Mouse (Mus musculus): Measurements from ENCODE around the gene Csrp1.

The Csrp1 gene

DNA sequence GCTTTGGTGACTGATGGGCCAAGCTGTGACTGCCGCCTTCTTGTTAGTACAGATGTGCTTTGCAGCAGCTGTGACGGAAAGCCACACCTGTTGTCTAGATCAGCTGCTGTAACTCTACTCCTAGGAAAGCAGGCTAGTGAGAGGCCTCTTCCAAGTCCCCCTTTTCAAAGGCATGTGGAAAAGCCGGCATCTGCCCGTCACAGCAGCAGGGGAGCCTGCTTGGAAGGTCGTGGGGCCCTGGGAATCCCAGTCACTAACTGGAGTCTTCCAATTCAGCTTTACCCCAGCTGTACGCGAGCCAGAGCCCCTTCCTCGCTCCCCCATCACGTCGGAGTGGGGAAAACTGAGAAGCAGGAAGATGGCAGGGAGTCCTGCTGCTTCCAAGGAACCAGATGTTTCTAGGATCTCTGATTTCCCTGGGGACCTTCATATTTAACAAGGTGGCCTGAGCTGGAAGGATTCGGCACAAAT is 21.4 kb upstream of the Csrp1 start:
- DNase-seq, result no peak

DNA sequence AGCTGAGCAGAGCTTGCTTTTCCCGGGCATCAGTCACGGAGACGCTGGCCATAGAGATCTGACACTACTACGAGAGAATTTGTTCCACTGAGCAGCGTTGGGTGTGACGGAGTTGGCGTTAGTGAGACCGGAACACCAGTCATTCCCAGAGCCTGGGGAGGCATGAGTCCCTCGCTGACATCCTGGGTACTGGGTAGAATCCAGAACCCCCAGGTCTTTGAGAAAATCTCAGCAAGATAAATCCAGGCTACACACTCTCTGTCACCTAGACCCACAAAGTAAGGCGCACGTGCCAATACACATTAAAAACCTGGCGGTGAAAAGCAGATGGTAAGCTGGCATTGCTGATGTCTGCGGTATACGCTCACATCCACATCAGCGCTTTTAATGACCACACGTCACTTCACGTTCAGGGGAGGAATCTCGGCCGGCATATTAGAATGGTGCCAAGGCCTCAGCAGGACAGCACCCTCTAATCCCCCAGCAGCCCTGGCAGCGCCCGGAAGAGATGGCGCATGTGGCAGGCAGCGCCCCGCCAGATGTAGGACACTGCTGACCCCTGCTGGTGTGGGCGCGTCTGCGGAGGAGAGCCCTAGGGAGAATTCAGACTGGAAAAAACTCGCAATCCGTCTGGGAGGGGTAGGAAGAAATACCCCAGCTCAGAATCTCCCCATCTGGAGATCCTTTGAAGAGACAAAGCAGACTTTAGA is 20.7 kb upstream of the Csrp1 start:
- DNase-seq, result peak; percentile 16 to 42

DNA sequence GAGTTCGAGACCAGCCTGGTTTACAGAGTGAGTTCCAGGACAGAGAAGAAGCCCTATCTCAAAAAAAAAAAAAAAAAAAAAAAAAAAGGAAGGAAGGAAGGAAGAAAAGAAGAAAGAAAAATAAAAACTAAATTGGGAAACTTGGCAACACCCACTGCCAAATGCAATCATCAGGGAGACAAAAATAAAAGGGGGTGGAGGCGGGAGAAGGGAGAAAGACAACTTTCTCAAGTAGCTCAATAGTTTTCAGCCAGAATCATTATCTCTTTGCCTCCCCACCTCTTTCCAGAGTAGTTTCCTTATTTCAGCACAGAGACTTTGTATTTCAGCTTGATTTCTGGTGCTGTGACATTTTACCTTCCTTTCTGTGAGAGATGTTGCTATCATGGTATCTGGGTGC is 20.0 kb upstream of the Csrp1 start:
- no peak for DNase-seq

DNA sequence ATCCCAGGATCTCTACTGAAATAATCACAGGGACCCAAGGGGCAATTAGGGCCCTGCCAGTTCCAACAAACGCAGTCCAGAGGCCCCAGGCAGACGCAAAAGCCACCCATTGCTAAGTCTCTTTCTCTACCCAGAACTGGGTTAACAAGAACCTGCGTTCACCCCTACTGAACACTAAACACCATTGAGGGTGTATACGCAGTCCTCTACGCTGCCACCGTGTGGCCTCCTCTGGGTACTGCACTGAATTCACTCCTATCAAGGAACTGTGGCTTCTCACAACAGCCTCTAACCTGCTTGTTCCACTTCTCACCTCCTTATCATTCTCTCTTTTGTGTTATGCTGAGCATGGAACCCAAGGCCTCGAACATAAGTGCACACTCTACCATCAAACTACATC is 19.3 kb upstream of the Csrp1 start:
- DNase-seq, result peak; percentile 43 to 76

DNA sequence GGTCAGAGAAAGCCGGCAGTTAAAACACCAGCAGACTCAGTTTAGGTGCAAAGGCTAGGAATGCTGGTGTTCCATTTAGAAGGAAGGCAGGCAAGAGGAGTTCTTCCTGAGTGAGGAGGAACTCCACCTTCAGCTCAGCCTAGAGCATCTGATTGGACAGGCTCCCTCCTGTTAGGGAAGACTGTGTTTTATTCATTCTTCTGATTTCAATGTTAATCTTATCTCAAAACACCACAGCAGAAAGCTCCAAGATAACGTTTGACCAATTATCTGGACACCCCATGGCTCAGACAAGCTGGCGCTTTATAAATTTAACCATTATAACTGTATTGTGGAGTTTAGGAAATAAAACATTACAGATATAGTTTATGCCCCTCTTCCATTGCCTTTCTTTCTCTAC is 18.5 kb upstream of the Csrp1 start:
- DNase-seq, result no peak

DNA sequence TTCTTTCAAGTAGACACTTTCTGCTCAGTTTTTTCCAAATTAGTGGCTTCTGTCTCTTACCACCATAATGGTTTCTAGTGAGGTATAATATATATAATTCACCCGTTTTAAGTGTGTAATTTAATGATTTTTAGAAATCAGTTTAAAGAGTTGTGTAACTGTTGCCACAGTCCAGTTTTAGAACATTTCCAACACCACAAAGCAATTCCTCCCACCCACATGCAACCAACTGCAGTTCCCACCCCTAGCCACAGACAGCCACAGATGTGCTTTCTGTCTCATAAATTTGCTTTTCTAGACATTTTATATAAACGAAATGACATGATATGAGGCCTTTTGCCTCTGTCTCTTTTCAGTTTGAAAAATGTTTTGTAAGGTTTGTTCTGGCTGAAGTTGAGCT is 17.1 kb upstream of the Csrp1 start:
- DNase-seq, result no peak

DNA sequence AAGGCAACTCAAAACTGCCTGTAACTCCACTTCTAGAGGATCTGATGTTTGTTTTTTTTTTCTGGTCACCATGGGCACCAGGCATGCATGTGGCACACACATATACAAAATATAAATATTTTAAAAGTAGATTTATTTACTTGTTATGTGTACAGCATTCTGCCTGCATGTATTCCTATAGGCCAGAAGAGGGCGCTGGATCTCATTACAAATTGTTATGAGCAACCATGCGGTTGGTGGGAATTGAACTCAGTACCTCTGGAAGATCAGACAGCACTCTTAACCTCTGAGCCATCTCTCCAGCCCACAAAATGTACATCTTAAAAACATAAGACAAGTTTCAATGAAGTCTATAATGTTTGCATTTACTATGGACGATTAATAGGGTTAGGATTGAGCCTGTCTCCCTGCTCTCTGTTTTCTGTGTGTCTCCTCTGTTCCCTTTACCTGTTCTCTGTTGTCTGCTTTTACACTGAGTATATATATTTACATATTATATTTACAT is 15.5 kb upstream of the Csrp1 start:
- DNase-seq, result no peak

DNA sequence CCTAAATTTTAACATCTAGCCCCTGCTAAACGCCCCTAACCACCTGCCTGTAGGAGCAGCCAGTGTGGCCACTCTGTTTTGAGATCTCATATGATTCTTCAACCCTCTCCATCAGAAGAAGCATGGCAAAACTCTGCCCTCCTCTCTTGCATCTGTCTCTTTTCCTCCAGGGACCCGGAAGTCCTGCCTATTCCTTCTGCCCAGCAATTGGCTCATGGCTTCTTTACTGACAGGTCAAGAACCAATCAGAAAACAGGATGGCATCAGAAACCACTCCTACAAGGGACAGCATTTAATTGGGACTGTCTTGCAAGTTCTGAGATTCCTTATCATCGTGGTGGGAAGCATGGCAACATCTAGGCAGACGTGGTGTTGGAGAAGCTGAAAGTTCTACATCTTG is 11.5 kb upstream of the Csrp1 start:
- no peak for DNase-seq

DNA sequence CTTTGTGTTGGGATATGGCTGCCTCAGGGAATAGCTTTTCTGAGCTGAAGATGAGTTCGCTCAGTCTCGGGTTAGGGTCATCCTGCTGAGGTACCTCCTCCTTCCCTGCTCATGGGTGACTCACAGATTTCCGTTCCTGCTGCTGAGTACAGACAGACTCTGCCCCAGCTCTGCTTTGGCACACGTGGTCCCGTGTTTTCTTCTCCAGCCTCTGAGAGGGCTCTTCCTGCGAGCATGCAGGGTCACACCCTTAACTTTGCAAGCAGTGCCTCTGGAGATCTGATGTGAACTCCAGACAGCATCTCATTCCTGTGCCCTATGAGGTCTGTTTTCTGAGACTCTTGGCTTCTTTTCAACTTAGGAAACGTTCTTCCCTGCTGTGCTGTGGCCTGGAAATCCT is 8.7 kb upstream of the Csrp1 start:
- no peak for DNase-seq

DNA sequence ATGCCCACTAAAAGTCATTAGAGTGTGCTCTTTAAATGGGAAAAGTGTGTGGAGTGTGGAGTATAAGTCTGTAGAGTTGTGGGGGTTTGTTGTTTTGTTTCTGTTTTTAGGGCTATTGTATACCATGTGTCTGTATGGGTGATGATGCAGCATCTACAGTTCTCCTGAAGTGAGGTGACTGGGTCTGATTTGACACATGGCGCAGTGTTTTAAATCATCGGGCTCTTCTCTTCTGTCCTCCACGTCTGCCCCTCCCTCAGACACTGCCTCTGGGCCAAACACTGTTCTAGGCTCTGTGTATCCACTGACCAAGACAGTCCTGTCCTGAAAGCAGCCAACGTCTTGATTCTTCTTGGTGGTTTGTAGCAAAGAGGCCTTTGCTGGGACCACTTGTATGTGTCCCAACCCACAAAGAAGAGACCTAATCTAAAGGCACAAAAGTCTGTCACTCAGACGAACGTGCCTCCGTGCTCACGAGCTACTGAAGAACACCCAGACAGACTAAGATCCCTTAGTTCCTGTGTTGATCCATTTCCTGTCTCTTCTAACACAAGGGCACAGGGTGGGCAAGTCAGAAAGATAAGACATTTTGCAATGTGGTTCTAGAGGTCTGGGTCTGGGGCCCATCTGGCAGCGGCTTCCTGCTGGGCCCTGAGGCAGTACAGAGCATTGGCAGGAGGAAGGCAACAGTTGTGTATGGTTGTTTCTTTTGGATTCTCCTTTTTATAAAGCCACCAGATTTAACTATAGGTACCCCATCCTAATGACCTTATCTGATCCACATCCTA is 5.6 kb upstream of the Csrp1 start:
- no peak for DNase-seq

DNA sequence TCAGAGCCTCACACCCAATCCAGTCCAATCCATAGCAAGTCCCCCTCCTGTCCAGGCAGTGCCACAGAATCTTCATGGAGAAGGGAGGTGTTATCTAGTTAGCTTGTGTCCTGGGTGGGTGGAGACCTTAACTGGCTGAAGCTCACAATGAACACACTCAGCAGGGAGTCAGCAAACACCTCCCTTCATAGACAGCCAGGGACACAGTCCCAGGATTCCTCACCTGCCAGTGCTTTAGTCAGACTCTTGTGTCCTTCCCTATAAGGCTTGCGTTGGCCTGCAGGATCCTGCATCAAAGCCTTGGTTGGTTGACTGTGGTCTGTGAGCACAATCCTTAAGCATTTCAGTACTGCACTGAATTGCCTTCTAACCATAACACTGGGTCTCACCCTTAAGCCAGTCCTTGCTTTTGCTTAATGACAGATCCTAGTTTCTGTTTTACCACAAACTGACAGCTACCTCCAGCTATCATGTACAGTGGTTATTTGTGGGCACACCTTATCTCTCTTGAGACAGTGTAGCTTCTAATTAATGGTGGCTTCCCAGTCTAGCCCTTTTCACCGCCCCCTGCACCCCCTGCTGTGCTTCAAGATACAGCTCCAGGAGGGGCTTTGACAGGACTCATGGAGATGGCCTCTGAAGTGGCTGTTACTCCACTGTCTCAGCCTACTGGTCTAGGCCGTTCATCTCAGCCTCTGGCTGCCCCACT is 4.8 kb upstream of the Csrp1 start:
- no peak for DNase-seq

DNA sequence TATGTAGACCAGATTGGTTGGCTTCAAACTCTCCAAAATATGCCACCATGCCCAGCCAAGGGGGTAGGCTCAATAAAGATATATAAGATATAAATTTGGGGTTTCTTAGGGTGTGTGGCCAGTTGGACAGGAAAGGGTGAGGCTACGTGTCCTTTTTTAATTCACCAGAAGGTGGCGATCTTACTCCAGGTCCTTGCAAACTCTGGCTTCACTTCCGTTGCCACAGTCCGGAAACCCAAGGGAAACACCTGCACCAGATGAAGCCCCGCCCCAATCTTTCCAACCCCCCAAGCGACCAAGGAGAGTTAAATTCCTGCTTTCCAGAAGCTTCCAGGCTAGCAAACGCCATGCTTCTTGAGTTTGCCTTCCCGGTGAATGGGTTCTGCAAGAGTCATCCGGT is 375 bp upstream of the Csrp1 start:
- peak; percentile 49 to 65 for DNase-seq

DNA sequence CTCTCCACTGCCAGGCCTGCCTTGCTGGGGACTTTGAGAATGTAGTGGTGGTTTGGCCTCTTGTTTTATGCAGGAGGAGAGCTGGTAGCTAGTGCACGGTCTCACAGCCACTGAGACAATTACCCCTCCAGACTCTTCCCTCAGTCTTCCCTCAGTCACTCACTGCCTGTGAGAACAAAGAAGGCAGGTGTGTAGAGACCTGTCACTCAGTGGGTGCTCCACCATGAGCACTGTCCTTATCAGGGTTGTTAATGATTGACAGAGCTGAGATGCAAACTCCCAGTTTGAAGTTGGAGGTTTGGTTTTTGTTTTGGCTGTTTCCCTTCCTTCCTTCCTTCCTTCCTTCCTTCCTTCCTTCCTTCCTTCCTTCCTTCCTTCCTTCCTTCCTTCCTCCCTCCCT is 3.2 kb downstream of the Csrp1 start:
- DNase-seq, result no peak

DNA sequence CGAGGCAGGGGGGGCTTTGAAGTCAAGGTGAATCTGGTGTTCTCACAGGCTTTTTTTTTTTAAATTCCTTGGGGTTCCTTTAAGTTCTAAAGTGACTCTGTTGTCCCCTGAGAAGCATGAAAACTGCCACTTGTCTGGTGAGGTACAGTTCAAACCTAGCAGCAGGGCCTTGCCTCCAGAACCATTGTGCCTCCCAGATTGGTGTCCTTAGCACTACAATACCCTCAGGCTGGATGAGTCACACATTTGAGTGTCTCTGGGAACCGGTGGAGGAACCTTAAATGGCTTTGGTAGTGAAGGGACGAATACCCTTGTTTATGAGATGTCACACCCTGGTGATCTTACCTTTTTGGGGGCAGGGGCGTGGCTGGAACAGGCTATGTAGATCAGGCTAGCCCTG is 4.3 kb downstream of the Csrp1 start:
- no peak for DNase-seq

DNA sequence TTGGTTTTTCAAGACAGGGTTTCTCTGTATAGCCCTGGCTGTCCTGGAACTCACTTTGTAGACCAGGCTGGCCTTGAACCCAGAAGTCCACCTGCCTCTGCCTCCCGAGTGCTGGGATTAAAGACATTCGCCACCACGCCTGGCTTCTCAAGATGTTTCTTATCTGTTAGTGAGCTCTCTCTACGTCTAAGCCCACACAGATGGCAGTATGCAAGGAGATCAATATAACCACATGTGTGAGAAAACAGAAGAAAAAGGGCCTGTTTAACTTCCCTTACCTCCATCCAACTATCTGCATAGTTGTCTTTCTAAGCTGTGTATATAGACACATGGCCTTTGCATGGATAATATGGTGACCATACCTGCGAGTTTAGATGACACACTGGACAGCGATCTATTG is 5.5 kb downstream of the Csrp1 start:
- no peak for DNase-seq

DNA sequence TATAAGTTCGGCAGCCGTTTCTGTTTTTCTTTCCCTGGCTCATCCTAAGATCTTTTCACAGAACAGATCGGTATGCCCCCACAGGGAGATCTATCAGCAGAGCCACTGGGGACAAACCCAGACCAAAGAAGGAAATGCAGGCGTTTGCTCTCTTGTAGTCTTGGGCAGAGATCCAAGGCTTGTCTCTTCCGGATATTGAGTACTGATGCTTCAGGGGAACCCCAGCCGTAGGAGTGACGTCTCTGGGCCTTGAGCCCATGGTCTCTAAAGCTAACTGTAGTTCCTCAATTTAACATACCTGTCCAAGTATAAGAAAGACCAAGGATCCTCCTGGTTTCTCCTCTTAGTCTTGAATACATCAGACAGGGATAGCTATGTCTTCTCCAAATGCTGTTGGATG is 6.1 kb downstream of the Csrp1 start:
- peak; percentile 25 to 32 for DNase-seq

DNA sequence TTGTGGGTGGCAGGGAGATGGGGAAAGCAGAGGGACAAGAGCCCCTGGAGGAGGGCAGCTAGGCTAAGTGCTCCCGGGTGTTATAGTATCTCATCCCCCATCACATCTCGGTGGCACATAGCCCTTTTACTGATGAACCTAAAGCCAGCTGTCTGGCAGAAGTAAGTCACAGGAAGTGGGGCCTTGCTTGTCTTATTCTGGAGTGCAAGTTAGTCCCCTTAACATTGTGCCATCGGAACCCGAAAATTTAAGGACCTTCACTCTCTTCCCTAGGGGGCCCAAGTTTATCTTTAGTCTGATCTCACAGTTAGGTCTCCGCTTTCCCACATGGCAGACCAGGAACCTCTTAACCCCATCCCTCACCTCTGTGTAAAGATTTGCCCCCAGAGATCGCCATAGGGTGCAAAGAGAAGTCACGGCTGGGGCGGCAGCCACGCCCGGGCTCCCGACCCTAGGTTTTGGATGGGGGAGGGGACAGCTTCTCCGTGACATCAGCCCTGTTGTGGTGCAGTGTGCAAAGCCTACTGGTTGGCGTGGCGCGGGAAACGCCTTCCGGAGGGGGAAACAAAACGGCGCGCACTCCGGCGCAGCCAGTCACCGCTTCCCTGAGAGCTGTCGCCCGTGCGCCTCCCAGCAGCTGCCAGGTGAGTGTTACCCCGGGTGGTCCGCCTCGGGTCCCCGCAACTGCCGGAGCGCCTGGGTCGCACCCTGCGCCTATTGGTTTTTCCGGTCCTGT is 8.9 kb downstream of the Csrp1 start:
- peak; percentile 76 to 80 for DNase-seq

DNA sequence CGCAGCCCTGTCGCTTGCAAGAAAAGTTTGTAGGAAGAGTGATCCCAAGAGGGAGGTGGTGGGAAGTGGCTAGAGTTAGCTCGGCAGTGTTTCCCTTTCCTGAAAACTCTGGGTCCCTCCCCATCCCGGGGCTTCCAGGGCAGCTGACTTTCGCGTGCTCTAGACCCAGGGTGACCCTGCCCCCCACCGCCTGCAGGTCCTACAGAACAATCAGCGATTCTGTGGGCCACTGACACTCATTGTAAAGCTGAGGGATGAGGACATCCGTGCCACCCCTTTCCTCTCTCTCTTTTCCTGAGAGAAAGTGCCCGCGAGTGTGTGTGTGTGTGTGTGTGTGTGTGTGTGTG is 9.5 kb downstream of the Csrp1 start:
- no peak for DNase-seq

DNA sequence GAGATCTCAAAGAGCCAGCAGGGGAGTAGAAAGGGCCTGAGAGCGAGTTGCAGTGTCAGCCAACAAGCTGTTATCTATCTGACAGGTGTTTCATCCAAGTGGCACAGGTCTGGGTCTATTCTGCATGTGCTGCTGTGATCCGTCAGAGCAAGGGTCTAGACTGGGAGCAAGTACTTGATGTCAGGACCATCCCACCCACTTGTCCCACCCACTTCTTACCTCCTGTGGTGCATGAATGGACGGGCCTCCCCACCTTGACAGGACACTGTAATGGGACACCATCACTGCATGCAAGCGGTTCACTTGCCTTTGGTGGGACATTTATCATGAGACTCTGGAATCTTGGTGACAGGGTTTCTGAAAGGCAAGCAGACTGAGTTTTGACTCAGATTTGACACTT is 10.0 kb downstream of the Csrp1 start:
- no peak for DNase-seq

DNA sequence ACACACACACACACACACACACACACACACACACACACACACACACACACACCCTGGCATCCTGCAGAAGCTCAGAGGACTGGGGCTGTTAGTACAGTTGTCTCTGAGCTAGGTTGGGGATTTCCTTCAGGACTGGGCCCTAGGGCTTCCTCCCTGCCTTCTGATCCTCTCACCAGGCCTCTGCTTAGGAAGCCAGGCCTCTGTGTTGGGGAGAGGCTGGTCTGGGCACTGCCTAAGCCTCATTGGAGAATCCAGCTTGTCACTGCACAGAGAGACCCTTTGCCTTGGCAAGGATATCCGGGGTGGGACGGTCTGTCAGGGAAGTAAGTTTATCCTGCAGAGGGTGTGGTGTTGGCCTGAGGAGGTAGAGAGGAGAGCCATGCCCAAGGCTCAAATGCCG is 10.4 kb downstream of the Csrp1 start:
- no peak for DNase-seq

DNA sequence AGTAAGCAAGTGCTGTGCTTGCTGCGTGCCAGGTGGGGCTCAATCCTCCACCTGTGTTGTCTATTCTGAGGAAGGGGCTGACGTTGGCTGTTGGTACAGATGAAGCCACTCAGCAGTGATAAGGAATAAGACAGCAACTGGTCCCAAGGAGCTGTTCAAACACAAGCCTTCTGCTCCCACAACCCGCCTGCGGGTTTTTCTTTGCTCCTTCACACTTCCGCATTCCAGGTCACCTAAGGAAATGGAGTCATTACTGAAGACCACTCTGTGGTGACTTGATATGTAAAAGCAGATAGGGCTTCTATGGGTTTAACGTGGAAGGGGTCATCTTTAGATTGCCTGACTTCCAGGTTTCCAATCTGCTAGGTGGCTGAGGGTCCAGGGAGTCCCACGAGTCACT is 11.5 kb downstream of the Csrp1 start:
- no peak for DNase-seq

DNA sequence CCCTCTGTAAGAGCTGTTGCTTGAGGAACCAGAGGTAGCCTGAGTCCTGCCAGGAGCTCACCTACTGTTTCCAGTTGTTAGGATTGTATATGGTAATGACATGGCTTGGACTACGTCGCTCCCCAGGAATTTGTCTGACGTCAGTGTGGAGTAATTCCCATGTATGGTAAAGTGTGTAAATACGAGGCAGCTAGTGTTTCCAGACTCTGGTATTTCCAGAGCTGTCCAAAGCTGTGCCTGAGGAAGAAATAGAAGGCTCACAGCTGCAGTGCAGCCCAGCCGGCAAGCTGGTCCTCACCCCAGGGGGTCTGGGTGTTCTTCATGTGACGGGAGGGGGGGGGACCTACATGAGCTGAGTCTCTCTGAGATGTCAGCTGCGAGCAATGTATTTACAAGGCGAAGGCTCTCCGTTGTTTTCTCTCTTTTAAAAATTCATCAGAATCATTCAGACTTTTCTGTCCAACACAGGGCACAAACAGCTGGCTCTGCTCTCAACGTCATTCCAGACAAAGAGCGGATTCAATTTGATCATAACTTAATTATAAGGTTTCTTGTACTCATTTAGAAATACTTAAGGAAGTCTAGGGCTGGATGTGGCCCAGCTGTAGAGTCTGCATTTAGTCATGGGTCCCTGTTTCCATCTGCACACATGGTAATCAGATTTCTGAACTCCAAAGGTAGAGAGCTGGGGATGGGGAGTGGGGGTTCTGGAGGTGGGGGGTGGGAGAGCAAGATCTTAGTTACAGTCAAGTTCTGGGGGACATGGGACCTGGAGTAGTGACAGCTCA is 12.2 kb downstream of the Csrp1 start:
- DNase-seq, result no peak

All from spleen, adult 18-20 months (tissue).